Mouse (Mus musculus): ENCODE data around the gene Entpd5.
"Not testable (repeated sequence)": the region's sequence is repeated elsewhere in the genome, so short reads cannot be mapped to it uniquely, and the experiment has no call there.

The Entpd5 gene

GRCm38 (mm10) chr12:84399135-84399534 is 9.7 kb downstream of the Entpd5 start:
- DNase-seq (ENCODE audit: low spot score) = no peak

GRCm38 (mm10) chr12:84398629-84399028 is 10.2 kb downstream of the Entpd5 start:
- DNase-seq (ENCODE audit: low spot score) = no peak

DNA sequence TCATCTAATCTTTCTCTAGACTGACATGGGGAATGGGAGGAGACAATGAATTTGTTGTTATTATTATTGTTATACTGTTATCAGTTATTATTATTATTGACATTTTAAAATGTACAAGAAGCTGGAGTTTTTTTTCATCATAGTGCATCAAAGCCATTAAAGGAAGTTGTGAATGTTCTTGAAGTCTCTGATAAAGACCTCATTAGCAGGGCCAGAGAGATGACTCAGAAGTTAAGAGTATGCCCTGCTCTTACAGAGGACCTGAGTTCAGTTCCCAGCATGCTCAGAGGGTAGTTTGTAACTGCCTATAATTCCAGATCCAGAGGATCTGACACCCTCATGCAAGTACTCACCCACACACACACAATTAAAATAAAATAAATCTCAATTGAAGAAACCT is 11.1 kb downstream of the Entpd5 start:
- no peak for DNase-seq (ENCODE audit: low spot score)

DNA sequence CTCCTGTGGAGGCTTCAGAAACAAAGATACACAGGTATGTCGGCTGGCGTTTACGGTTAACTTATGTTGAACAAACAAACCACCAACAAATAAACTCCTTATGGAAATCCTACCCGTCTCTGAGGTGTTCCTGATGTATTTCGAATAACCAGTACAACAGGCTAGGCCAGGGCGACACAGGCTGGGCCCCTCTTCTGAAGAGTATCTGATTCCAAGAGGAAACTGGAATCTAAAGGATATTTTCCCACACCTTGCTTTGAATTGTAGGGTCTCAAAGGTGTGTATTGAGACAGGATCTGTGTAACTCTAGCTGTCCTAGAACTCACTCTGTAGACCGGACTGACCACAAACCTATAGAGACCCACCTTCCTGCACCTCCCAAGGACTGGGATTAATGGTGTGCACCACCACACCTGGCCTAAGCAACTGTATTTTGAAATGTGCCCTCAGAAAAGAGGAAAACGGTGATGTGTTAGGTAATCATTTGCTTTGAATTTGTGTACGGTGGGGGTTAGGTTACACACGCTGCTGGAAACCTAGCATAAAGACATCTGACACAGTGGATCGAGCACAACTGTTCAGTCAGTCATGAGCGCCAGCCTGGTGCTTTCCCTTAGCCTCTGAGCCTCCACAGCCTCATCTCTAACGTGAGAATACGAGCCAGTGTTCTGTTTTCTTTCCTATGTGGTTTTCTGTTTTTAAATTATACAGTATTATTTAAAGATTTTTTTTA is 11.7 kb downstream of the Entpd5 start:
- no peak for DNase-seq (ENCODE audit: low spot score)

DNA sequence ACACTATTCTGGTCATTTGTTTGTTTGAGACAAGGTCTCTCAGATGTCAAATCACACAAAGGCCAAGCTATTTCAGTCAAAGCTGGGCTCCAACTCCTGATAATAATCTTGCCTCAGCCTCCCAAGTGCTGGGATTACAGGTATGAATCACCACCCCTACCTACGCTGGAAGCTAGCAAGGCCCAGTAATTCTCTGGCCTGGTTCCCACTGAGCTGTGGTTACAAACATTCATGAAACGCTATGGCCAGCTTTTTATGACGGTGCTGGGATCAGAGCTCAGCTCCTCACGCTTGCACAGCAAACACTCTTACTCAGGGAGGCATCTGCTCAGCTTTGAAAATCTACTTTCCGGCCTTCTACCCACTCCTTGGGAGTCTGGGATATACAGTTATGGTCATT is 15.0 kb downstream of the Entpd5 start:
- DNase-seq (ENCODE audit: low spot score) = no peak

GRCm38 (mm10) chr12:84392681-84393080 is 16.1 kb downstream of the Entpd5 start:
- no peak for DNase-seq (ENCODE audit: low spot score)

DNA sequence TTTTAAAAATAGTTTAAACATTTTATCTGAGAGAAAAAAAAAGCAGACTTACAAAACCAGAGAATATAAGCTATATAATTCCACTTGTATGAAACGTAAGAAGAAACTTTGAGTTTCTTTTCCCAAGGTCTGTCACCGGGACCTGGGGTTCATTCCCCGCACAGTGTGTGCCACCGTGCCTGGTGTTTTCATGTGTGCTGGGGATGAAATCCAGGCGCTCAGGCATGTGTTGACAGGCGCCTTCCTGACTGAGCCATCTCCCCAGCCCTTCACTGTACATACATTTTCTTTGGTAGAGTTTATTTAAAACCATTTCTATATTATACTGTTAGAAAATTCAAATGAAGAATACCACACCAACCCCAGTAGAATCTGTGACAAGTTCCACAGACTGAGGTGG is 18.5 kb downstream of the Entpd5 start:
- DNase-seq (ENCODE audit: low spot score) = no peak

DNA sequence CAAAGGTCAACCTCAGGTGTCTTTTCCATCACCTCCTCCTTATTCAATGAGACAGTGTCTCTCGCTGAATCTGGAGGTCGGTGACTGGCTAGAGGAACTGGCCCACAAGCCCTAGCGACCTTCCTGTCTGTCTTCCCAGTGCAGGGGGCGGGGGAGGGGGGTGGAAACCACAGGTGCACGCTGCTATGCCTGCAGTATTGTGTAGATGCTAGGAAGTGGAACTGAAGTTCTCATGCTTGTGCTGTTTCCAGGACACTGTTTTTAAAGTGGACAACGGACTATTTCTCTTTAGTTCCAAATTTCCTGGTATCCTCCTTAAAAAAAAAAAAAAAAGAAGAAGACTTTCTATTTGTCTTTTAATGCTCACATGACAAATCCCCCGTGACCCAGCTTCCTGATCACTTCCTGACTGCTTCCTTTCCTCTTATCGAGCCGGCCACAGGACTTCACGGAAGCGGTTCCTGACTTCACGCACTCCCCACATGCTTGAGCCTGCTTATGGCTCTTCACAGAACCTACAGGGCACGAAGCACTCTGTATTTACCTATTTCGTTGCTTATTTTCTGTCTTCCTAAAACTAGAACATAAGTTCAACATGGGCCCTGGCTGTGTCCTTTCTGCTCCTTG is 19.9 kb downstream of the Entpd5 start:
- DNase-seq (ENCODE audit: low spot score) = peak; percentile 65

DNA sequence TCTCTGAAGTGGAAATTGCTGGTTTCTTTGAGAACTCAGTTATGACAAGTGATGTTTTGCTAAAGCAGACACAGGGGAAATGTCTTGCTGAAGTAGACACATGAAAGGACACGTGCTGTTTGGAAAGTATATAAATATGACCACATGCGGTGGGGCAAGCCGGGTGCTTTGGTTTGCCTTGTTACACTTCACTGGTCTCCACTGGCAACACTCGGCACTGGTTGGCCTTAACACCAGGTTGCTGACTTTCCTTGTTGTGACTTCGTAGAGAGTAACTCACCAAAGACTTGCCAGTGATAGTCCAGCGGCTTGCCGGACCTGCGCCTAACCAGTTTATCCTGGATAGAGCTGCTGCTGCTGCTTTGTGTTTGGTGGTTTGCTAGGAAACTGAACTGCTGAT is 20.7 kb downstream of the Entpd5 start:
- no peak for DNase-seq (ENCODE audit: low spot score)

- DNase-seq (ENCODE audit: low spot score) = no peak
Observed at GRCm38 (mm10) chr12:84385408-84385807, 23.4 kb downstream of the Entpd5 start.

DNA sequence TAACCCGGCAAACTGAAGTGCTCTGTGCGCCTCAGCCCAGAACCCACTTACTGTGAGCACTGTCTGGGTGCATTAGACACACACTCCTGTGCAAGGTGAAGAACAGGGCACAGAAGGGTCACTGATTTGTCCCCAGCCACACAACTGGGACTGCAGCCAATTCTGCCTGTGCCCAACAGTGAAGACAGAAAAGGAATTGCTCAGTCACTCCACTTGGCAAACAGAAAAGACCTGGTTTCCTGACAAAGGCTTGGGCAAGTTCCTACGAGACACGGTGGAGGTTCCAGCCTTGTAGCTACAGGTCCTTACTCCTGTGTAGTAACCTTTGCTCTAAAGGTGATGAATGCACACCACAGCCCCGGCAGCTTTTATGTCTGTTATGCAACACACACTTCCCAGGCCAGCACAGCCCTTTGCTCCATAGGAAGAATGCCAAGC is 24.2 kb downstream of the Entpd5 start:
- DNase-seq (ENCODE audit: low spot score) = peak; percentile 69

DNA sequence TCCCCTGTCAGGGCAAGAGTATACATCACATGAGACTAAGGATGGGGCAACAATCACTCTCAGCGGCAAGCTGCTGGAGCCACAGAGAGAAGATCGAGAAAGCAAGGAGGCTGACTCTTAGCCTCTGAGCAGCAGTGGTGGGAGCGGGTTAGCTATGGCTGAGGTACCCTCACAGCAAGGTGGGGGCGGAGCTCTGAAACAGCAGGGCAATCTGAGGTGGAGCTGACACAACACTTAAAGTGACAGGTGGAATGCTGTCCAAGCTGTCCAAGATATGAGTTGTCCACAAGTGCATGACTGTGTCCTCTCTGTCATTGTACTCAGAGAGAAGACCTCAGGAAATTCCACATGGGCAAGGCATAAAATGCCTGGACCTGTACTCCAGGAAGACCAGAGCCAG is 26.5 kb downstream of the Entpd5 start:
- DNase-seq (ENCODE audit: low spot score) = no peak

GRCm38 (mm10) chr12:84373831-84374481 is 34.9 kb downstream of the Entpd5 start:
- no peak for DNase-seq (ENCODE audit: low spot score)

DNA sequence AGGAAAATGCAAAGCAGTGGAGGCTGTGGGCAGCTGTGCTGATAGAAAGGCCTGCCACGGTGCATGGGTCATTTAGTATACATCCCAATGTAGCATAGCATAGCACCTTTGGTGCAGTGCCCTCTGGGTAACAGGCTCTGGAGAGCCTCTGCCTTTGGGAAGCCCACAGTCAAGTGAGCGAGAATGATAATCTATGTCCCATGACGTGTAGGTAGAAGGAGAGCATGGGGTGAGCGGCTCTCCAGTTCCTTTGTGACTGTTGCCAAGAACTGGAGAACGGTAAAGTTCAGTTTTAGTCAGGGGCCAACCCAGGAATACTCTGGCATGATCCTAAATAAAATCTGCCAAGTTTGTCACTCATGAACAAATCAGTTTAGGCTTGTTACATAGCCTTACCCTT is 37.2 kb downstream of the Entpd5 start:
- DNase-seq (ENCODE audit: low spot score) = no peak

DNA sequence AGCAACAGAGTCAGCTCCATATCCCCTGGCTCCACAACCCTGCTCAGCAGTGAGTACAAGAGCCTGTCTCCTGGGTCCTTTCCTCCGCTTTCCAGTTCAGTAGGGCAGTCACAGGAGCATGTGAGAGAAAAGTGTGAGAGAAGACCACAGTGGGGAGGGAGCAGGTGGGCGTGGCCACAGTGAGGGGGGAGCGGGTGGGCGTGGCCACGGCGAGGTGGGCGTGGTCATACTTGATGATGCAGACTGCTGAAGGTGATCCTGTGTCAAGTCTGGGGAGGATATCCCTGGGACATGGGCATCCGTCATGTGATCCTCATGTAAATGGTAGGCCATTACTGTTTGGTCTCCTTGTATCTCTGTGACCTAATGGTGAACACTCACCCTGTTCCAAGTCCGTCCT is 41.9 kb downstream of the Entpd5 start:
- DNase-seq (ENCODE audit: low spot score) = no peak

DNA sequence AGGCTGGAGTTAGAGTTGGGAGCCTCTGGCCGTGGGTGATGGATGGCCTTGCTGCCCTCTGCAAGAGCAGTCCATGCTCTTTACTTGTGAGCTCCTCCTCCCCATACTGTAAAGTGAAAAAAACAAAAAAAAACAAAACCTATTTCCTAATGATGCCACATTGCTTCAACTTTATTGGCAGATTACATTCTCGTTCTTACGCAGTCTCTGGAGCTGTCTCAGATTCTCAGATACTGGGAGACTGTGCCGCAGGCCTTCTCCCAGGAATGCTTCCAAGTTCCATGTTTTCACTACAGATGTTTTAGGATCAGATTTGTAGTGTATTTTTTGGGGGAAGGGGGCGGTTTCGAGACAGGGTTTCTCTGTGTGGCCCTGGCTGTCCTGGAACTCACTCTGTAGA is 43.7 kb downstream of the Entpd5 start:
- no peak for DNase-seq (ENCODE audit: low spot score)

DNA sequence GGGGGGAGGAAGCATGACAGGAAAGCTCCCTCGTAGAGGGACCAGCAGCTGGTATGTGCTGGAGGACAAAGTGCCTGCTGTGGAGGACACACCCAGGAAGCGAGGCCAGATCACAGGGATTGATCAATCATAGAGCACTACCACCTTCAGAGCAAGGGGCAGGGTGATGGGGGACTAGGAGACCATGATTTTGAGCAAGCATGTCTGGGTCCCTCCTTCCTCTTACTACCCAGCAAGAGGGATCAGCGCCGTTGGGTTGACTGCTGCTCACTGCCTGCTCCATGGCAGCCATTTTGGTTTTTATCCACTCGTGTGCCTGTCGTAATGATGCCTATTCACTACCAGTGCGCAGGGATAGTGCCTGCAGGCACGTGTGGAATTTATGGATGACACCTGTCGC is 44.5 kb downstream of the Entpd5 start:
- peak; percentile 13 for DNase-seq (ENCODE audit: low spot score)

GRCm38 (mm10) chr12:84362872-84363271 is 46.0 kb downstream of the Entpd5 start:
- no peak for DNase-seq (ENCODE audit: low spot score)

DNA sequence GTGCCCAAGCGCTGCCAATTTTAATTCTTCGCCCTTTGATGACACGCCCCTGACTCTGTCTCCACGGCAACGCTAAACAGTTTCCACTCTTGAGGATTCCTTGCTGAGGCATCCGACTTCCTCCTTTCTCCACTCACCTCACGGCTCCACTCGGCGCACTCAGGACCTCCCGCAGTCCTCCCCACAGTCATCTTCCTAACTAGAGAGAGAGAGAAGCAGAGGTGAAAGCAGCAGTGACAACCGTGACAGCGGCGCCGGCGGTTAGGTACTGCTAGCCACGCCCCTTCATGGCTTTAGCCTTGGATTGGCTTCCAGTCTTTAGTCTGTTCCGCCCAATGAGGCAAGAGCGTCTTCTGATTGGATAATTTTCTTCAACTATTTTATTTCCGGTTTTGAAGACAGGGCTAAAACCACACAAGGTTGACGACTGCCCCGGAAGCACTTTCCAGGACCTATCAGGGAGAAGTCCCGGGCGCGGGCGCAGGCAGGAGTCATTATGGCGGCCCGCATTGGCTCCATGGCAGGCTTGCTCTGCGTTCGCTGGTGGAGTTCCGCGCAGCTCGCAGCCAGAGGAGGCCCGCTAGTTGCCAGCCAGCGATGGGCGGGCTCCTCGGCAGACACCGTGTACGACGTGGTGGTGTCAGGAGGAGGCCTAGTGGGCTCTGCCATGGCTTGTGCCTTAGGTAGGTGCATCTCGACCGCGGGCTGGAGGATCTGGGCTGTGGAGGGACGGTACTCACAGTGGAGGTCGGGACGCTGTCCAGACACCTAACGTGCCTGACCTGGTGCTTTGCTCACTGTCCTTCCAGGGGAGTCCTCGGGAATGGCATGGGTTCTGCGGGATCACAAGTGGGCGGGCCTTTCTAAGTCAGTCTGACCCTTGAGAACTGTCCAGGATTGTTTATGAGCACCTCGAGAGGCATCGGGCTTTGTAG is 47.0 kb downstream of the Entpd5 start, which contains the start of the genes Coq6 and Fam161b:
Gene Coq6 (plus strand): TSS at position 103 of the 935 bp plus-strand sequence.
Gene Fam161b (minus strand): TSS at position 279 of the 935 bp plus-strand sequence.
- DNase-seq (ENCODE audit: low spot score) = peak; percentile 93

DNA sequence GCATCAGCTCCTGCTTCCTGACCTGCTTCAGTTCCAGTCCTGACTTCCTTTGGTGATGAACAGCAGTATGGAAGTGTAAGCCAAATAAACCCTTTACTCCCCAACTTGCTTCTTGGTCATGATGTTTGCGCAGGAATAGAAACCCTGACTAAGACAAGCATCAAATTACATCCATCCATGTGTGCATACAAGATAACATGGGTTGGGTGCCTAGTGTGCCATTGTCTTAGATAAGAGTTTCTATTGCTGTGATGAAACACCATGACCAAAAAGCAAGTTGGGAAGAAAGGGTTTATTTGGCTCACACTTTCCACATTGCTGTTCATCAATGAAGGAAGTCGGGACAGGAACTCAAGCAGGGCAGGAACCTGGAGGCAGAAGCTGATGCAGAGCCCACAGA is 50.1 kb downstream of the Entpd5 start:
- DNase-seq (ENCODE audit: low spot score) = not testable (repeated sequence)

GRCm38 (mm10) chr12:84347192-84347591 is 61.6 kb downstream of the Entpd5 start:
- no peak for DNase-seq (ENCODE audit: low spot score)

Data from yolk sac, embryonic 10.5 days (tissue).